Mouse (Mus musculus) embryonic stem cell, embryonic (primary cell): ENCODE measurements around the gene Surf2.

Experiments used
- CTCF ChIA-PET, 4 experiments: fragments of 300-600 bp in 2 of 4; fragments of 350-600 bp in 2 of 4; sonication (Branson Sonifier 250); formaldehyde crosslinking; loops; one replicate each; lab custom pipeline; 2022; ENCODE audit warnings: inconsistent platforms in 2 of 4; lab: Charles Lee
- POLR2A ChIA-PET, 4 experiments: fragments of 300-600 bp in 2 of 4; fragments of 350-600 bp in 2 of 4; sonication (Branson Sonifier 250); formaldehyde crosslinking; loops; one replicate each; lab custom pipeline; 2022; ENCODE audit warnings: antibody characterized with exemption in 4 of 4, inconsistent platforms in 1 of 4; lab: Charles Lee

Surf2 gene

DNA sequence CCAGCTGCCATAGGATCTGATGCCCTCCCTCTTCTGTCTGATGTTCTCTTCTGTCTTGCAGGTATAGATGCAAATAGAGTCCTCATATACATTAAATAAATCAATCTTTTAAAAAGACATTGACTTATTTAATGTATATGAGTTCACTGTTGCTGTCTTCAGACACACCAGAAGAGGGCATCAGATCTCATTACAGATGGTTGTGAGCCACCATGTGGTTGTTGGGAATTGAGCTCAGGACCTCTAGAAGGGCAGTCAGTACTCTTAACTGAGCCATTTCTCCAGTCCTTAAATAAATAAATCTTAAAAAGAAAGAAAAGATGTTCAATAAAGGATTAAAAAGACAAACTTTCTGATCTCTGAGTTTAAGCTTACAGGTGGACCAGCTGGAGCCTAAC is 6.8 kb upstream of the Surf2 start:
- ChIA-PET CTCF (interaction anchor here in 1 of 4 experiments (0.7 kb wide), 1 partner anchor 12 kb away, joined by 3 read pairs; no protein-coding TSS in a partner anchor), POLR2A (interaction anchor here in 3 of 4 experiments (0.6 to 13.2 kb wide), 19 partner anchors 9 to 790 kb away, joined by 3 to 251 read pairs (median 4); partner anchors contain the start of genes Agpat2 (in 1 of the 3), Surf1 (in 1 of the 3), Surf2 (in 1 of the 3) and Surf4 (in 1 of the 3))

DNA sequence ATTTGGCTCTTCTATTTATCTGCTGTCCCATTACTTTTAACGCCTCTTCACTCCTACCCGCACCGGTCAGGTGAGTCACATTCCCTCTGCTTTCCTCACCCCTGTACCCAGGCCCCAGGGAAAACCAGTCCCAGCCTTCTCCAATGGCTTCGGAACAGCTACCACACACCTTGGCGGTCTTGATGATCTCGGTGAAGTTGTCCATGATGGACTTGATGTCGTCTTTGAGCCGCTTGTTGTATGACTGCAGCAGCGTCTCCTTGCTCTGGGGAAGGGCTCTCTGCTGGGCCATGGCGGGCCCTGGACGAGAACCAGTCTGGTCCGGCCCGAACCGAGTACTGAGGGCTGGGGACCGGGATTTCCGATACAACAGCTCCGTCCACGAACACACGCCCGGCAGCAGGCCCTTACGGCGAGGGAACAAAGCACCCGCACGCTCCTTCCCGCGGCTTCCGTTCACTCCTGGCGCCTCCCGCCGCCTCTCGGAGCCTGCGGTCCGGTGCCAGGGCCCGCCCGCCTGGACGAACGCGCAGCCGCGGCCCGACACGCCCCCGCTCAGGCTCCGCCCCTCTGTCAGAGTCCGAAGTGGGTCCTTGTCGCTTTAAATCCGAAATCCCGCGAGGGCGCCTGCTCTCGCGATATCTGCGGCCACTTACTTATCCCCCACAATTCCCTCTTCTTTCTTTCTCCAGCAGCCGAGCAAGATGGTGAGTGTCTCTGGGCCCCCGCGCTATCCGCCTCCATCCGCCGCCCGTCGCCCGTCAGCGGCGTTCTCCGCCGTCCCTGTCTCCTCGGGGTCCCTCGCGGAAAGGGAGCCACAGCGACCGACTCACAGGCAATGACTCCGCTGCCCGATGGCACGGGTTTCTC is 5.8 kb upstream of the Surf2 start, which contains the start of the genes Med22 and Rpl7a:
Gene Med22 (minus strand): TSS at position 554 of the 870 bp plus-strand sequence.
Gene Rpl7a (plus strand): TSS at position 641 of the 870 bp plus-strand sequence.
- ChIA-PET POLR2A (interaction anchor here (0.5 to 13.2 kb wide), 24 partner anchors 8 to 818 kb away, joined by 3 to 251 read pairs (median 4); partner anchors contain the start of genes Agpat2 (in 1 of the 4), Surf1 (in 1 of the 4), Surf2 (in 1 of the 4) and Surf4 (in 1 of the 4)), CTCF (interaction anchor here in 1 of 4 experiments (0.7 kb wide), 1 partner anchor 11 kb away, joined by 3 read pairs; no protein-coding TSS in a partner anchor)

DNA sequence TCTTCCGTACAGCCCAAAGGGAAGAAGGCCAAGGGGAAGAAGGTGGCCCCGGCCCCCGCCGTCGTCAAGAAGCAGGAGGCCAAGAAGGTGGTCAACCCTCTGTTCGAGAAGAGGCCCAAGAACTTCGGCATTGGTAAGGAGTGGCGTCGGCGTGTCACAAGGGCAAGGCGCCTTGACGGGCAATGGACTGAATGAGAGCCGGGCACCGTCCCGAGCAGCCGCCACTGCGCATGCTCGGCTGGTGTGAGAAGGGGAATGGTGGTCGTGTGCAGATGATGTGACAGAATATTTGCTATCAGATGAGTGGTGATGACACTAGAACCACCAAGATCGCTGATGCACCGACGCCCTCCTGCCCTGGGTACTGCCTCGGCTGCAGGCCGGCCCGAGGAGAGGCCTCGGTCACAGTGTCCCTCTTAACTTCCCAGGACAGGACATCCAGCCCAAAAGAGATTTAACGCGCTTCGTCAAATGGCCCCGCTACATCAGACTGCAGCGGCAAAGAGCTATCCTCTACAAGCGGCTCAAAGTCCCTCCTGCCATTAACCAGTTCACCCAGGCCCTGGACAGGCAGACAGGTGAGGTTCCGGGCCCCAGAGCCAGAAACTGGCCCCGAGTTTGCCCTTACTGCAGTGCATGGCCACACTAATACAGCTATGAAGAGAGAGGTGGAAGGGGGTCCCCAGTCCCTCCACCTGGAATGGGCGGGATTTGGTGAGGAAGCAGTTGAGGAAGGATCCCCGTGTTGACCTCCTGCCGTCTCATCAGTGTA is 5.0 kb upstream of the Surf2 start:
- CTCF ChIA-PET = interaction anchor here in 1 of 4 experiments (1.0 kb wide), 1 partner anchor 8 kb away, joined by 4 read pairs; the partner anchor contains the start of gene Surf6
- POLR2A ChIA-PET = interaction anchor here (0.6 to 13.2 kb wide), 67 partner anchors 8 to 1551 kb away, joined by 3 to 251 read pairs (median 6); partner anchors contain the start of genes Surf6 (in 4 of the 4), Agpat2 (in 3 of the 4), Fam69b (in 1 of the 4) and Qsox2 (in 1 of the 4)

DNA sequence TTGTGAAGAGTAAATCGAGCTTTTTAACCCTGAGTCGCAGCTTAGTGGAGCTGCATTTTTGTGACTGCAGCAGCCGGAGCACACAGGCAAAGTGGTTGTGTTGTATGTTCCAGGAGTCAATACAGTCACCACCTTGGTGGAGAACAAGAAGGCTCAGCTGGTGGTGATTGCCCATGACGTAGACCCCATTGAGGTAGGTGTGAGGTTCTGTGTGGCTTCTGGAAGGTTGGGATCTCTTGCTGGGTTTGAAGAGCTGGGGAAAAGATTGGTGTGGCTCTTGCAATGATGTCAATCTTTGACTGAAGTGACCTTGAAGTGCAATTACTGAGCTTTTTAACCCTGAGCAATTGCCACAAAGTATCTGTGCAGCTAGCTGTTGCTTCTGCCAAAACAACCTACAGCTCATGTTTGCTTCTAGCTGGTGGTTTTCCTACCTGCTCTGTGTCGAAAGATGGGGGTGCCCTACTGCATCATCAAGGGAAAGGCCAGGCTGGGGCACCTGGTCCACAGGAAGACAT is 3.9 kb upstream of the Surf2 start:
- CTCF ChIA-PET = no interaction called here
- POLR2A ChIA-PET = interaction anchor here (0.6 to 5.0 kb wide), 82 partner anchors 8 to 1215 kb away, joined by 3 to 136 read pairs (median 6); partner anchors contain the start of genes Surf6 (in 4 of the 4), Agpat2 (in 2 of the 4), Fam69b (in 1 of the 4) and Qsox2 (in 1 of the 4)

DNA sequence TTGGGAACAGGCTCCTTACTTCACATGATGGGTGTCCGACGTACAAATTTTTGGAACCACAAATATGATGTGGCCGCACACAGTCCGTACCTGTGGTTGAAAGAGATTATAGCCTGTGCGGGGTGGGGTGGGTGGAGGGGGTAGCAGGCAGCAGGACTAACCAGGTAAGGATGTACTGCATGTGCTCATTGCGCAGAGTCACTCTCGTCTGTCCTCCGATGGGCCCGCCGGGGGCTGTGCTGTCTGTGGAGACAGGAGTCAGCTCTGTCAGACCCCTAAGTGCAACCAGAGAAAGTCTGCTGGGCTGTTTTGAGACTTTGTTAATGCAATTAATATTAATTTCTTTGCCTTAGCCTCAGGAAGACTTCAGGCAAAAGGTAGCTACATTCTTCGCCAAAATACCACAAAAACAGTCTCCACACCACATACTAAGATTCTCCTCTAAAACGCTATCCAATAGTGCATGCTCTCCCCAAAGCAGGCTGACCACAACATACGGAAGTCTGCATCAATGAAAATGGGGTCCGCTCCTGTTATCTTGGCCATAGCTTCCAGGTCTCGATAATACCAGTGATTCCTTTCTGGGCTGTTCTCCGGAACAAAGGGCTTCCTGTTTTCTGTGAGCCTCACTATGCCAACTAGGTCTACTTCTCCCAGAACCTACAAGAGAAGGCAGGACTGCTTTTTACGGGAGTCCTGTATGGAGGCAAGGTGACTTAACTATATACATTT is 2.6 kb upstream of the Surf2 start:
- POLR2A ChIA-PET = interaction anchor here (0.6 to 5.0 kb wide), 29 partner anchors 9 to 468 kb away, joined by 3 to 136 read pairs (median 7); partner anchors contain the start of genes Surf6 (in 4 of the 4) and Slc2a6 (in 1 of the 4)

DNA sequence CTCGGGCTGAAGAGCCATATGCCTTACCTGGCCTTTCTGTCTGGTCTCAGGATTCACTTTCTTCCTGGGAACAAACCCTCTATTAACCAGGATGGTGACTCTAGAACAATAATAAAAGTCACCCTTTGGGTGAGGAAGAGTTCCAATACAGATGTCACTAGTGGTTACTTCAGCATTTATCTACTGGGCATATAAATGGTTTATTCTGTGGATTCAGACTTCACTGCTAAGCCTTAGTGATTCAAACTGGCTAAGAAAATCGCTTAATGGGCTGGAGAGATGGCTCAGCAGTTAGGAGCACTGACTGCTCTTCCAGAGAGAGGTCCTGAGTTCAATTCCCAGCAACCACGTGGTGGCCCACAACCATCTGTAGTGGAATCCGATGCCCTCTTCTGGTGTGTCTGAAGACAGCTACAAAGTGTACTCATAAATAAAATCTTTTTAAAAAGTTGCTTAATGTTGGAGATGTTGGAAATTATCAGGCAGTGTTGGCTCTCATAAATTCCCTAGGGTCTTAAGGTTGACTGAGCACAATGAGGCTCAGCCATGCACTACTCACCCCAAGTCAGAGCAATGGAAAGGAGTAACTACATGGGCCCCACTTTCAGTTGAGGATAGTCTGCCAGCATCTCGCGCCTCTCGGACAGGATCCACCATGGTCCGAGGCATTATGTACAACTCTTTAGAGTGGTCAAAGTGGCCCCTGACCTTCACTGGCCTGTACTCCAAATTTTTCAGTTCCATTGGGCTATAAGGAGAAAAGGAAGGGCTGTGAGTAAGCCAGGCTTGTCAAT is 1.8 kb upstream of the Surf2 start:
- ChIA-PET POLR2A (interaction anchor here (0.6 to 5.0 kb wide), 18 partner anchors 8 to 469 kb away, joined by 3 to 136 read pairs (median 14); partner anchors contain the start of gene Surf6 (in 4 of the 4)), CTCF (no interaction called here)

More for the DNA sequence above, 2.6 kb upstream of the Surf2 start:
- CTCF ChIA-PET = no interaction called here

DNA sequence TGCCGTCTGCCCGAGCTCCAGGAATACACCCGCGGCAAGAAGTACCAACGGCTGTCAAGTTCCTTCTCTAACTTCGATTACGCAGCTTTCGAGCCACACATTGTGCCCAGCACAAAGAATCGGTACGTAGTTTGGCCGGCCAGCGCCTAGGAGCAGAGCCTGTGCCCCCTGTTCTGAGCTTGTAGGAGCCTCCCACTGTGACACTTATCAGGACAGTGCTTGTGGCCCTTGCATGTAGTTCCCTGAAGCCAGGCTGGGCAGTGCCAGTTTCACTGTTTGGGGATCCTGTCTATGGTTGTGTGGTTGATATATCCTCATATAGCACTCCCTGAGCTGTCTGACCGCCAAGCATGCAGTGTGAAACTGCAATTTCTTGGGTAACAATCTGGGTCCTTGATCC is 571 bp downstream of the Surf2 start:
- POLR2A ChIA-PET = interaction anchor here (0.7 to 13.6 kb wide), 27 partner anchors 9 to 322 kb away, joined by 3 to 251 read pairs (median 5); partner anchors contain the start of genes Surf6 (in 2 of the 4), Med22 (in 1 of the 4) and Rpl7a (in 1 of the 4)

DNA sequence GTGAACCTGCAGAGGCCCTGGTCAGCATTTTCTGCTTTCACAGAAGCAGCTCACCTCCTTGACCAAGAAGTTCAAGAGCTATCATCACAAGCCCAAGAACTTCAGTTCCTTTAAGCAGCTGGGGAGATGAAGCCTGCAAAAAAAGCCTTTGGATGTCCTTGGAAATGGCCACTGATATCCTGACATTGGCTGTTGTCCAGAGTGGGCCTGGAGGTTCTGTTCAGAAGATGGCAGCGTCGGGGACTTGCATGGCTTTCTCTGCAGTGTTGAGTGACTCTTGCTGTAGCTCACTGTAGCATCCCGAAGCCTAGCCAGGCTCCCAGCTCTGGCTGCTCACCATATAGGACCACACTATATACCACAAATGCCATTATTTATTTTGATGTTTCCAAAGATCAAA is 3.5 kb downstream of the Surf2 start:
- ChIA-PET CTCF (interaction anchor here in 3 of 4 experiments (0.7 to 3.5 kb wide), 3 partner anchors 11 to 98 kb away, joined by 3 to 11 read pairs (median 3); no protein-coding TSS in a partner anchor), POLR2A (interaction anchor here (0.5 to 13.6 kb wide), 20 partner anchors 7 to 511 kb away, joined by 3 to 251 read pairs (median 4); partner anchors contain the start of genes Med22 (in 2 of the 4), Surf6 (in 2 of the 4), Agpat2 (in 1 of the 4) and Inpp5e (in 1 of the 4))

More for the DNA sequence above, 571 bp downstream of the Surf2 start:
- CTCF ChIA-PET = interaction anchor here in 3 of 4 experiments (0.9 to 3.5 kb wide), 7 partner anchors 9 to 14 kb away, joined by 3 to 11 read pairs (median 5); partner anchors contain the start of gene Surf6 (in 2 of the 3)

DNA sequence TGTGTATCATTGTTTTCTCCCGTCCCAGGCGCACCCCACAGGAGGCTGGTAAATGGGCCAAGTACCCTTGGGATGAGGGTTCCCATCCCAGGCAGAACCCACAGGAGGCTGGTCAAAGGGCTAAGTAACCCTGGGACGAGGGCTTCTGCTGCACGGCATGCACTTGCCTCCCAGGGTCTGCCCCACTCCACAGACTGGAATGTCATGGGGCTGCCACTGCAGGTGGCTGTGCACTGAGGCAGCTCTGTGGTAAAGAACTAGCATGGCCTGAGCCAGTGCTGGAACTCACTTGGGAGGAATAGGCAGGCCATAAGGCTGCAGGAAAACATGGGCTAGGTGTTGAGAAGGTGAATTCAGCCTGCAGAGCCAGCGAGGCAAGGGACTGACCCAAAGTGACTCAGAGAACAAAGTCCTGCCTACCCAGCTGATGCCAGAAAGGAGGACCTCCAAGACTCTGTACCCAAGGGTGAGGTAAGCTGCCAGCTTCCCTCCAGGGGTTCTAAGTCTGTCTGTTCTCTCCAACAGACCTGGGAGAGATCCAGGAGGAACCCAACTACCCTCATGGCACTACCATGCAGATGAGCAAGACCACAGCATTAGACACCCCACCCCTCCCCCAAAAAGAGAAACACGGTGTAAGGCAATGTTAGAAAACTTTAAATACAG is 4.2 kb downstream of the Surf2 start:
- ChIA-PET POLR2A (interaction anchor here (1.0 to 13.6 kb wide), 18 partner anchors 7 to 511 kb away, joined by 3 to 251 read pairs (median 7); partner anchors contain the start of genes Surf6 (in 2 of the 4), Agpat2 (in 1 of the 4), Inpp5e (in 1 of the 4) and Med22 (in 1 of the 4)), CTCF (interaction anchor here in 1 of 4 experiments (0.7 kb wide), 1 partner anchor 97 kb away, joined by 3 read pairs; no protein-coding TSS in a partner anchor)

DNA sequence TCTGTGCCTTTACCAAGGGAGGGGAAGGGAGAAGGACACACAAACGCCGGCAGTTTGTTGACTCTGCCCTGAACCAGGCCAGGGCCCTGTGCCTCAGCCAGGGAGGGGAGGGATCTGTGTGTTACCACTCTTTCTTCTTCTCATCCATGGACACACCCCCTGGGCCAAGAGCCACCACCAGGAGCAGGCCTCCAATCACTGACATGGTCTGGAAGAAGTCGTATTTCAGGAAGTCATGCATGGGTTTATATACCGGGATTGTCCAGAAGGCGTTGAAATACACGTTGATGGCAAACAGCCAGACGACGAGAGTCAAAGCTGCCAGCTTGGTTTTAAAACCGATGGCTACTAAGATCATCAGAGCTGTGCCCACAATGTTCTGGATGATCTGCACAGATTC is 5.6 kb downstream of the Surf2 start:
- ChIA-PET CTCF (interaction anchor here in 3 of 4 experiments (0.8 to 1.5 kb wide), 4 partner anchors 8 to 15 kb away, joined by 3 to 6 read pairs (median 3); no protein-coding TSS in a partner anchor), POLR2A (interaction anchor here (0.8 to 13.6 kb wide), 11 partner anchors 8 to 96 kb away, joined by 3 to 251 read pairs (median 9); partner anchors contain the start of genes Surf6 (in 2 of the 4), Med22 (in 1 of the 4) and Rpl7a (in 1 of the 4))

DNA sequence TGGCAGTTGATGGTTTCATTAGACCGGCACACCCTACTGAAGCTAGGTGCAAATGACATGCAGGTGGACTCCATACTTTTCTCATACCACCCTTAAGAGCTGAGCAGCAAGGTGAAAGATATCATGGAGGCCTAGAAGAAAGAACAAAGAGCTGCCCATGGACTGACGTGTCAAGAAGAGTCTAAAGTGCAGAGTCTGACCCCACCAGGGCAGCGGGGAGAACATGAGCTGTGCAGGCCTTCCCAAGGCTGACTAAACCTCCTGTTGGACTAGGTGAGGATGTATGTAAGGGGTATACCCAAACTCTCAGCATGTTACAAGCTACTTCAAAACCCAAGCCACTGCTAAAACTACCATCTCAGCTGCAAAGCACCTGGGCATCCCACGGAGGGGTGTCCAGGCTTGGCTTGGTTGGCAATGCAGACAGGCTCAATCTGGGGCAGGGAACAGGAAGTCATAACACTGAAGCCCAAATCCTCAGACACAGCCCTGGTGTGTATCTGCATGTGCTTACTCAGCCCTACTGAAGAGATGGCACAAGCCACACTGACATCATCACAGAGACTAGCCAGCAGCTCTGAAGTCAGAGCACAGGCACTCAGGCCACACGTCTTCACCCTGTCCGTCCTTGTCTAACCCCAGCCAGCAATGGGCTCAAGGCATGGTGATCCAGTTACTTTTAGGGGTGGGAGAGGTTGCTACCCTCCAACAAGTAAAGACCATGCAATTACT is 11.7 kb downstream of the Surf2 start:
- ChIA-PET POLR2A (interaction anchor here in 3 of 4 experiments (0.7 to 13.6 kb wide), 12 partner anchors 9 to 111 kb away, joined by 3 to 251 read pairs (median 10); partner anchors contain the start of genes Surf1 (in 2 of the 3), Surf2 (in 2 of the 3), Surf6 (in 2 of the 3) and Med22 (in 1 of the 3)), CTCF (no interaction called here)

DNA sequence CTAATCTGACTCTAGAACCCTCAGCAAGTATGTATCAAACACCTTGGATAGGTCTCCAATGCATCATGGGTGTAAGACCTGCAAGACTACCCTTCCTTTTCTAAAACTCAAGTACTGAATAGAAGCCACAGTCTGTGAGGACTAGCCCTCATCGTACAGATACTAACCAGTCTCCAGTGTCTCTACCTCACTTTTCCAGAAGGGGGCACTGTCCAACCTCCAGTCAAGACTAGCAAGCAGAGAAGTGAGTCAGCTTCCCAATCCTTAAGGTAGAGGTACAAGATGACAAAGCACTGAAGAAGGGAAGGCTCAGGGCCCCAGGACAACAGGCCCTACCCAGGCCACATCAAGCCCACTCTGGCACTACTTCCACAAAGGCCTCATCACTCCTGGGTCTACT is 14.2 kb downstream of the Surf2 start:
- POLR2A ChIA-PET = interaction anchor here in 3 of 4 experiments (0.6 to 4.9 kb wide), 29 partner anchors 8 to 326 kb away, joined by 3 to 97 read pairs (median 6); partner anchors contain the start of genes Surf1 (in 3 of the 3), Surf2 (in 3 of the 3), Med22 (in 2 of the 3) and Rpl7a (in 2 of the 3)

DNA sequence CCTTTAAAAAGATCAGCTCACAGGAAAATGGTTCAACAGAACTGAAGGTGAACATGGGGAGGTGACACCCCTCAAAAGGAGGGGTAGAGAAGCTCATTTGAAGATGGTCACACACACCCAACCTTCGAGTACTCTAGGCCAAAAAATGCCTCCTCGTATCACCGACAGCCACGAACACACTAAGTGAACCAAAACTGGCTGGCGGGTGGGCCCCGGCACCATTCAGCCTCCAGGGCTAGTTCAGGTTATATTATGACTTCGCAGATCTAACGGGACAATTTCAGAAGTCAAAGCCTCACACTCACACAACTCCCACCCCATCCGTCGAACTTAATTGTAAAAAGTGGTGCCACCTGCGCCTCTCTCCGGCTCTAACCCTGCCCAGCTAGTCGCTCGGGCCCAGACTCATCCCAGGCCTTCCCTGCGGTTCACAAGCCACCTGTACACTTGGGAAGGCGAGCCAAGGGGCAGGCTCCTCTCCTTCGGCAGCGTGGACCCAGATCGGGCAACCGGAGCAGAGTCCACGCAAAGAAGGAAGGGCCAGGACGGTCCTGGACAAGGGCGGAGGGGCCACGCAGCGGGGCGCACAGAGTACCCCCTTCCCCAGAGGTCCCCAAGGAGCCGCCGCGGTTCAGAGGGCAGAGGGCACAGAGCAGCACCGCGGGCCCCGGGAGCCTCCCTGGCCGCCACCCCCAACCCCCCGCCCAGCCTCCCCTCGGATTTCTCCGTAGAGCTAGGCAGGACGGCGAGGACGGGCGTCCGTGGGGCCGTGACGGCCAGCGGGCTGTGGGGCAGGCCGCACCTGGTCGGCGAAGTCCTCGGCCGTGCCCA is 16.5 kb downstream of the Surf2 start:
- POLR2A ChIA-PET = interaction anchor here (0.5 to 4.9 kb wide), 51 partner anchors 8 to 793 kb away, joined by 3 to 97 read pairs (median 3); partner anchors contain the start of genes Surf6 (in 4 of the 4), Surf1 (in 2 of the 4), Surf2 (in 2 of the 4) and Qsox2 (in 1 of the 4)
- CTCF ChIA-PET = interaction anchor here (0.6 to 1.8 kb wide), 6 partner anchors 17 to 106 kb away, joined by 3 to 5 read pairs (median 4); partner anchors contain the start of gene Surf6 (in 1 of the 4)

More for the DNA sequence above, 14.2 kb downstream of the Surf2 start:
- CTCF ChIA-PET = interaction anchor here (0.6 to 2.2 kb wide), 27 partner anchors 9 to 1408 kb away, joined by 3 to 15 read pairs (median 4); partner anchors contain the start of genes Surf1 (in 2 of the 4), Surf2 (in 1 of the 4) and Surf6 (in 1 of the 4)
